Comparison of ENCODE assay signal across 14 mouse cellular contexts in the genomic region with DNA sequence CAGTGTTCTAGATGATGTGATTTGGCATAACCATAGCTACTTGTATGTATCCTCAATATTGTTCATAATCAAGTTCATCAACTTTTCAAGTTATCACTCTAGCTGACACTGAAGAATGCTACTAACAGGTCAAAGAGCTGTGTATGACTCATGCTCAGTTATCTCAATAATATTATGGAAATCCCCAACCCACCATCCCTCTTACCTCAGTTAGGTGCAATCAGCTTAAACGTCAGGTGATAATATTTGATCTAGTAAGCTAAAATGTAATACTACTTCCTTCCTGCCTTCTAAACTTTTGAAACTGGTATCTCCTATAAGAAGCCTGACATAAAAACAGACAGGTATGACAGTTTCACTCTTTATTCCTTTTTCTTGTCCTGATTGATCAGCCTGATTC.
"Had no signal": no experiment of that assay in that cellular context is flagged by ENCODE, and none has a peak within 500 bp of the region (broad histone marks: within the 10 kb centered on the region; RNA-seq: fewer than 3 reads in every experiment).

No protein-coding gene starts in this region.

- DNase-seq: lung, adult 18-20 months; lung, embryonic 14.5 days; lung, postnatal 10 days; lung, postnatal 36 days; right cerebral cortex, postnatal 14 days; thymus, adult 18-20 months; thymus, postnatal 14 days; thymus, postnatal 36 days had no signal

- H3K9ac ChIP-seq: lung, embryonic 14.5 days; midbrain, embryonic 13.5 days; midbrain, embryonic 15.5 days; neural tube, embryonic 12.5 days had no signal

- H3K27ac ChIP-seq: macrophage; midbrain, embryonic 13.5 days; midbrain, embryonic 15.5 days; neural tube, embryonic 12.5 days had no signal

- H3K9me3 ChIP-seq: megakaryocyte, embryonic 14.5 days; midbrain, embryonic 15.5 days had no signal

- H3K4me3 ChIP-seq: megakaryocyte, embryonic 14.5 days; midbrain, embryonic 13.5 days; midbrain, embryonic 15.5 days; neural tube, embryonic 12.5 days had no signal

- ATAC-seq: midbrain, embryonic 13.5 days; midbrain, embryonic 15.5 days had no signal

- H3K36me3 ChIP-seq: midbrain, embryonic 15.5 days; neural tube, embryonic 12.5 days had no signal

- H3K4me2 ChIP-seq: lung, embryonic 14.5 days; midbrain, embryonic 11.5 days; midbrain, embryonic 13.5 days; midbrain, embryonic 15.5 days; neural tube, embryonic 12.5 days had no signal

- H3K4me1 ChIP-seq: midbrain, embryonic 13.5 days; midbrain, embryonic 15.5 days; neural tube, embryonic 12.5 days had no signal

- H3K27me3 ChIP-seq: megakaryocyte, embryonic 14.5 days; midbrain, embryonic 13.5 days; midbrain, embryonic 15.5 days; neural tube, embryonic 12.5 days had no signal
